Mouse (Mus musculus) erythroblast, embryonic 14.5 days (primary cell): ENCODE data around the gene Klf13.

ENCODE experiments used
- GATA1 ChIP-seq: IDR thresholded peaks from 2 replicates; pipeline ENCODE4 v1.6.1; 2012; ENCODE audit warnings: low read length, inconsistent platforms, mixed read lengths
- TAL1 ChIP-seq: IDR thresholded peaks from 3 replicates; pipeline ENCODE4 v1.6.1; 2012; ENCODE audit warnings: low read length, inconsistent platforms, mixed read lengths

GRCm38 (mm10) chr7:63901942-63902341, 36.8 kb downstream of the Klf13 start:
- TF ChIP-seq GATA1 (no peak), TAL1 (no peak)
